Mouse (Mus musculus) liver, embryonic 12.5 days (tissue): ENCODE measurements at regions not wholly inside any gene's neighbourhood (a gene's known extent, or its start where the extent isn't known, plus 50 kb on each side); places are given as distances from the start of the nearest gene placed in this dataset.
A peak's percentile ranks its signal among the peaks of the same experiment; 100 is the strongest.
"Not testable (repeated sequence)": the region's sequence is repeated elsewhere in the genome, so short reads cannot be mapped to it uniquely, and the experiment has no call there.

Source experiments
- ATAC-seq: fragments of 200-750 bp; cut with Nextera tagmentation; 2 replicates; pipeline ENCODE4 v1.8.0; 2017; ENCODE audit warnings: moderate number of reproducible peaks, mild to moderate bottlenecking, moderate library complexity
- H3K27ac ChIP-seq: fragments of 300-500 bp; sonication (generic); 2 replicates; pipeline ENCODE4 v1.5.1; 2016; ENCODE audit warnings: mild to moderate bottlenecking
- H3K27me3 ChIP-seq: fragments of 300-500 bp; sonication (generic); replicated peaks from 2 replicates; pipeline ENCODE4 v1.6.1; 2016; ENCODE audit warnings: mild to moderate bottlenecking, moderate library complexity
- H3K36me3 ChIP-seq: fragments of 300-500 bp; sonication (generic); 2 replicates; pipeline ENCODE4 v1.6.1; 2016; ENCODE audit warnings: mild to moderate bottlenecking, moderate library complexity
- H3K4me1 ChIP-seq: fragments of 300-500 bp; sonication (generic); 2 replicates; pipeline ENCODE4 v1.6.1; 2016
- H3K4me2 ChIP-seq: fragments of 300-500 bp; sonication (generic); 2 replicates; pipeline ENCODE4 v1.6.1; 2016; ENCODE audit warnings: mild to moderate bottlenecking, moderate library complexity
- H3K4me3 ChIP-seq: fragments of 300-500 bp; sonication (generic); 2 replicates; pipeline ENCODE4 v1.5.1; 2016; ENCODE audit warnings: mild to moderate bottlenecking, moderate library complexity
- H3K9ac ChIP-seq: fragments of 300-500 bp; sonication (generic); 2 replicates; pipeline ENCODE4 v1.6.1; 2016; ENCODE audit warnings: mild to moderate bottlenecking, moderate library complexity
- H3K9me3 ChIP-seq: fragments of 300-500 bp; sonication (generic); replicated peaks from 2 replicates; pipeline ENCODE4 v1.6.1; 2016; ENCODE audit warnings: mild to moderate bottlenecking, moderate library complexity
- WGBS: fragments of 180-500 bp; shearing (Covaris S2); methylation state at CpG from one replicate; pipeline ENCODE4 v1.1.7; 2016; ENCODE audit not compliant: insufficient replicate concordance; 5-methylcytosine and 5-hydroxymethylcytosine counted together

DNA sequence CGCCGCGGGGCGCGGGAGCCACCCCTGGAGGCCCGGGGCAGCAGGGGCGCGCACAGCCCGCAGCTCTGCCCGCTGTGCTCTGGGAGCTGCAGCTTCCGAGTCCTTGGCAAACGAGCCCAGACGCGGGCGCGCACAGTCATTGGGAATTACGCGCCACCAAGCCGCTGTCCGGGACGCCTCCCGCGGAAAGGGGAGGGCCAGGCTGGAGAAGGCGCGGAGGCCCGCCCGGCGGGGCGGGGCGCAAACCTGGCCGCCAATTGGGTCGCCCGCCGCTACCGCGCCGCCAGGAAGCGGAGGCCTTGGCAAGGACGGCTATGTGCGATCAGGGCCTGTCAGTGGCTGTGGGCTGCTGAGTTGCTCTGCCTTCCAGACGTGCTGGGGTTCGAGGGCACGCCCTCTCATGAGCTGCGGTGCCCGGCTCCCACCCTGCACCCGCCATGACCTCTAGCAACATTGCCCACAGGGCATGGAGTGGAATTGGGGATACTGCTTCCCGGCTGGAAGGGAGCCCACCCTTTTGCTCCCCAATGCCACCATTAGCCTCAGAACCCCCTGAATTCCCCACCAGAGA, 739.1 kb upstream of the Ywhaq start:
- not testable (repeated sequence) for ATAC-seq, H3K27ac ChIP-seq, H3K36me3 ChIP-seq, H3K9ac ChIP-seq, H3K27me3 ChIP-seq, H3K4me1 ChIP-seq, H3K9me3 ChIP-seq
- H3K4me3 ChIP-seq, result peak overlapping the region; percentile 32
- H3K4me2 ChIP-seq, result peak overlapping the region; percentile 43
- WGBS, result 3% methylated on average over 39 of the region's 47 CpGs

GRCm38 (mm10) chr12:22155341-22155740, 737.9 kb upstream of the Ywhaq start:
- WGBS, result 63% methylated on average over 5 of the region's 8 CpGs
- H3K27ac ChIP-seq, H3K4me1 ChIP-seq, ATAC-seq, H3K4me3 ChIP-seq, H3K27me3 ChIP-seq, H3K9me3 ChIP-seq, H3K9ac ChIP-seq, H3K4me2 ChIP-seq, H3K36me3 ChIP-seq: not testable (repeated sequence)
